Mouse (Mus musculus) heart, postnatal 0 days (tissue): ENCODE measurements around the gene Rassf4.

ENCODE experiments used
- CTCF ChIP-seq: IDR thresholded peaks from 2 replicates; pipeline ENCODE4 v1.5.1; 2016; ENCODE audit warnings: antibody characterized with exemption, control low read depth, low read depth
- EP300 ChIP-seq: IDR thresholded peaks from 2 replicates; pipeline ENCODE4 v1.6.1; 2016; ENCODE audit warnings: antibody characterized with exemption, low read depth

- no peak for TF ChIP-seq CTCF
- TF ChIP-seq EP300, result peak; percentile 93
These were observed 29.4 kb downstream of the Rassf4 start for GRCm38 (mm10) chr6:116644335-116644734.
